Mouse (Mus musculus) thymus, postnatal 36 days (tissue): Measurements from ENCODE around the gene Mpp6.
A peak's percentile ranks its signal among the peaks of the same experiment; 100 is the strongest.

Experiments used
- DNase-seq, 2 experiments: peaks; one replicate each; pipeline ENCODE4 v3.0.0; 2022; ENCODE audit warnings: mixed read lengths in 2 of 2

Gene Mpp6

GRCm38 (mm10) chr6:50109757-50110378 is at the start of gene Mpp6:
TSS of gene Mpp6 (plus strand) at chr6:50110241.
- peak; percentile 84 to 85 for DNase-seq

DNA sequence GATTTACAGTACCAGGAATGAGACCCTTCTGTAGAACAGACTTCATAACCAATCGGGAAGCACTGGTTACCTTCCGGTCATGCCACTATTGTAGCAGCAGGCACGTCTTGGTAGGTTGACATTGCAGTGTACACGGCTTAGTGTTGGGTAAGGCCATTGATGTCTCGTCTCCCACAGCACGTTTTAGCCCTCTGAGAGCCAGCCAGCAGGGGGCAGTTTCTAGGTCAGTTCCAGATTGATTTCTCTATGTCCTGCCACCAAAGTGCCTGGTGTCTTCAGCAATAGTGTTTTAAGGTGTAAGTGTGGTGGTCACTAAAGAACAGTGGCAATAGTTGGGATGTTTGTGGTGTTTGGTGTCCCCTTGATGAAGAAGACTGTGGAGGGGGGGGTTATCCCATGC is 43.9 kb upstream of the Mpp6 start:
- DNase-seq = no peak

GRCm38 (mm10) chr6:50068490-50068889 is 41.6 kb upstream of the Mpp6 start:
- no peak for DNase-seq

- no peak for DNase-seq
Observed at GRCm38 (mm10) chr6:50075248-50075647, 34.8 kb upstream of the Mpp6 start.

DNA sequence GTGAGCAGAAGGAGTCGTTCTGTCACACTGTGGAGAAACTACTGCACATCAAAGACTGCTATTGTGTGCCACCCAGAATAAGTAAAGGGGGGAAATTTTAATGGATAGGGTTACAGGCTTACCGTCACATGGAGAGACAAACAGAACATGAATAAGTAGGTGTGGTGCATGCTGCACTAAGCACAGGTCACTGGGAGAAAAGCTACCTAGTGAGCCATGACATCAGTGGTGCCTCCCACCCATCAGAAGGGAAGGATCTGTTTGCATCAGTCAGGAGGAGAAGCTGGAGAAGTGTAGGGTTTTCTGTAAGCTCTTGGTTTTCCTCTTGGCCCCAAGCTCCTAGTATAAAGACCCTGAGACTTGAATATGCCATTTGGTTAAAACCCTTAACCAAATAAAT is 33.6 kb upstream of the Mpp6 start:
- no peak for DNase-seq

DNA sequence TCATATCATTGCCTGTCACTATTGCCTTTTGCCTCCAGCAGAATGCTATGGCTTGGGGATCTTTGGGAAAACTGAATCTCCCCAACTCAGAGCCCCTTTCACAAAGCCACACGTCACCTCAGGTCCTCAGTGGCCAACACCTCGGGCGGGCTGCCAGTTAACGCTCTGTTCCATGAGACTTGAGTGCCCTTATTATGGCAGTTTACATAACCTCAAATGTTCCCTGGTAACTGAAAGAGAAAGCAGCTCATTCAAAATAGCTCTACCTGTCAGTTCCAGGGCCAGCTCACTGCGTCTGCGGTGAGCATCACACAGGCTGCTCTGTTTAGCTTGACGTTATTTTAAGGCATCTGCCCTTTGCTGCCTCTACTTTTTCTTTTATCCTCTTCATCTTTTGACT is 29.6 kb upstream of the Mpp6 start:
- no peak for DNase-seq

DNA sequence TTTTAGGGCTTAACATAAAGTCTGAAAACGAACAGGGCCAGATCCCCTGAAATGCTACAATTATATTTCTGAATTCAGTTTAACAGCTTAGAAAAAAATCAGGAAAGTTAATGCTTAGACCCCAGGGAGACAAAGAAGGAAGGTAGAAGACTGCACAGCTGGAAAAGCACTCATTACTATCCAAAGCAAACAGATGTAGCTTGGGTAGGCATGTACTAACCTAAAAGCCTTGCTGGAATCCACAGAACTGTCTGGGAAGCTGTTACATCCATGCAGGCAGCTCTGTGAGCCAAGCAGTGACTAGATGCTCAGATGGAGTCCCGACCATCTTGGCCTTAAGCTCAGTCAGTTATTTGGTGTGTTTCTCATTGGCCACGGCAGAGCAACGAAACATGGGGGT is 24.8 kb upstream of the Mpp6 start:
- no peak for DNase-seq

GRCm38 (mm10) chr6:50089333-50089732 is 20.7 kb upstream of the Mpp6 start:
- no peak for DNase-seq

GRCm38 (mm10) chr6:50090221-50090620 is 19.8 kb upstream of the Mpp6 start:
- DNase-seq = no peak

DNA sequence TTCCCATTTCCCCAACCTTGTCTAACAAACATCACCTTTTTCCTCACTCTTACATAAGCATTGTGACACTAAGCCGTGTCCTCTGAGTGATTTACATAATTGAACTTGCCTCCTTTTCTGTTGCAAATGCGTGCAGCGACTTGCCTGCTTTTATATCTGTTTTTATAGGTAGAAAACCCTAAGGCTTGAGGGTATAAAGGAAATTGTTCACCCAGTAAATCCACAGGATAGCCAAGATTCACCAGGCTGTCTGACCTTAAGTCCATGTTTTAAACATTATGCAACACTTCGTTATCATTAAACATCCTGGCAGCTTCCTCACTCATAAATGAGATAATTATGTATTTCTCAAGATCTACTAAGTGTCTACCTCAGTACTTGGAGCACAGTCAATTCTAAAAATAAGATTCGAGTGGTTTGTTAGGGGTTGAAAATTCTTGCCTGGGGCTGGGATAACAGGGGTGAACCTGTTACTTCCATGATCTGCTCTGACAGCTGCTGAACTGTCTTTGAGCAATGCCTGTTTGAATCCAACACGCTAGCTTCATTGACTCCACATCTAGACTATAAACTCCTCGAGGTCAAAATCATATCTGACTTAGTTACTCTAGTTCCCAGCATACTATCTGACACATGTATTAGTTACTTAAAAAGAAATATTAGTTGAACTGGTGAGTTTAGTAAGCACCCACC is 18.4 kb upstream of the Mpp6 start:
- no peak for DNase-seq

GRCm38 (mm10) chr6:50109201-50109756 is 762 bp upstream of the Mpp6 start:
- peak; percentile 12 to 13 for DNase-seq

- DNase-seq = peak; percentile 61 to 68
Observed at GRCm38 (mm10) chr6:50110379-50110941, 419 bp downstream of the Mpp6 start.

- DNase-seq = no peak
Observed at GRCm38 (mm10) chr6:50111111-50111655, 1.1 kb downstream of the Mpp6 start.

- DNase-seq = peak; percentile 71 to 73
Observed at GRCm38 (mm10) chr6:50112775-50113174, 2.7 kb downstream of the Mpp6 start.

- DNase-seq = no peak
Observed at GRCm38 (mm10) chr6:50114280-50114679, 4.2 kb downstream of the Mpp6 start.

DNA sequence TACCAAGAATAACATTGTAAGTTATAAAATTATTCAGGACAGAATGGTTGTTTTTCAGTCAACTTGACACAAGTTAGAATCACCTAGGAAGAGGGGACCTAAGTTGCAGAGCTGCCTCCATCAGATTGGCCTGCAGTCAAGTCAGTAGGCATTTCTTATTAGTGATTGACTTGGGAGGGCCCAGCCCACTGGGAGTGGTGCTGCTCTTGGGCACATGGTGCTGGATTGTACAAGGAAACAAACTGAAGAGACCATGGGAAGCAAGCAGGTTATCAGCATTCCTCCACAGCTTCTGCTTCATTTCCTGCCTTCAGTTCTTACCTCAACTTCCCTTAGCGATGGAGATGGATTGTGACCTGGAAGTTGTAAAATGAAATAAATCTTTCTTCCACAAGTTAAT is 10.9 kb downstream of the Mpp6 start:
- DNase-seq = no peak

DNA sequence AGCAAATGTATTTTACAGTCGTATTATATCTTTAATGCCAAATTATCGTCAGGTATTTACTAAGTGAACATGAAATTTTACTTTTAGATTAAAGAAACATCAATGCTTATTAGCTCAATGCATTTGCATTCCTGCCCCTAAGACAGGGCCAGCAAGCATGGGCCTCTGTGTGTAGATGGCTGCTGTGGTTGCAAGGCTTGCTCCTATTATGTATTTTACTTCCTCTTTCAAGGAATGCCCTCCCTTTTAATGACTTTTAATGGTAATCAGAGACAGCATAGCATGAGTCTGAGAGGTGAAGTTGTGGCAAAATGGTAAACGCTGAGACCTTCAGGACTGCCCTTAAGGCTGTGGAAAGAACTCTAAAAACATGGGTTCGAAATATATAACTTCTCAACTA is 12.8 kb downstream of the Mpp6 start:
- DNase-seq = no peak

DNA sequence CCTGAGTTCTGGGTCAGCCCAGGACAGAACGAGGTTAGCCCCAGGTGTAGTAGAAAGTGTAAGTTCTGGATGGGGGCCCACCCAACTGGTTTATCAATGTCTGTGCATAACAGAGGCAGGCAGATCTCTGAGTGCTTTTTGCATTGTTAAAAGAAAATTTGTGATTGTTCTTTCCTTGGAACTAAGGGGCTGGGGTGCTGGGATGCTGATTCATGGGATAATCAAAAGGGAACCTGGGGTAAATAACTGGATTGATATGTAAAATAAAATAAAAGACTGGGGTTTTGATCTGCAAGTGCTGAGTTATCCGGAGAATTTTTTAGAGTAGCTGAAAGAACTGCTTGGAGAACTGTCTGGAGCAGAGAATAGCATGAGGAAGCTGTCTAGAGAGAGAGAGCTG is 14.2 kb downstream of the Mpp6 start:
- no peak for DNase-seq

GRCm38 (mm10) chr6:50126331-50126730 is 16.3 kb downstream of the Mpp6 start:
- no peak for DNase-seq

DNA sequence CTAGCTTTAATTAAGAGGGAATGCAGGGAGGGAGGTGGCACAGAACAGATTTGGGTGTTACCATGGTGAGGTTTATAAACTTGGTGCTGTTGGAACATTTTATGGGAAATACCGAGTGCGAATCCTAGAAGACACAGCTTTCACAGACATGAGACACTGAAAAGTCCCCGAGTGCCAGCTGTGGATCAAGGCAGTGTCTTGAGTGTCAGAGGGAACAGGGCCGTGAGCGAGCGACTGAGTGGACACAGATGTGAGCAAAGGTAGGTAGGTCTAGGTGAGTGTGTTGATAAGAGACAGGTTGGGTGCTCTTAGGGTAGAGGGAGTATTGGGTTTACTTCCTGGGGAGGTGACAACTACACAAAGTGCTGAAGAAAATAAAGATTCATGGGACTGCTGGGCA is 17.5 kb downstream of the Mpp6 start:
- no peak for DNase-seq

DNA sequence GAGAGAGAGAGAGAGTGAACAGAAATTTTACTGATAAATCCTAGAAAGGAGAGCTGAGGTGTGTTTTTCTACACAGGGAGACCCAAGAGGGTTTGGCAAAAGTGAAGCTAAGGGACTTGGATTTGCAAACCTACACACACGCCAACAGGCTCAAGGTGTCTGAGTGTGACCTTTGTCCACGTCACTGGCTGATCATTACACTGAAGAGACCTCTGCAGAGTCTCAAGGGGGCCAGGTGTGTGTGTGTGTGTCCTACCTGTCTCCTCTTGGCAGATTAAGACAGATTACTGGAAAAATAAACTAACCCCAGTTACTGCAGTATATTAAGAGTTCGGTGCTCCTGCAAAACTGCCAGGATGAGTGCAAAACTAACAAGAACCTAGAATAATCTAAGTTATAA is 27.6 kb downstream of the Mpp6 start:
- no peak for DNase-seq

GRCm38 (mm10) chr6:50139526-50139925 is 29.5 kb downstream of the Mpp6 start:
- no peak for DNase-seq

- DNase-seq = peak in 1 of 2 experiments; percentile 6
Observed at GRCm38 (mm10) chr6:50146158-50146557, 36.1 kb downstream of the Mpp6 start.

GRCm38 (mm10) chr6:50149378-50149777 is 39.3 kb downstream of the Mpp6 start:
- no peak for DNase-seq
